Mouse (Mus musculus): ENCODE measurements around the gene Nsf.

Gene Nsf

DNA sequence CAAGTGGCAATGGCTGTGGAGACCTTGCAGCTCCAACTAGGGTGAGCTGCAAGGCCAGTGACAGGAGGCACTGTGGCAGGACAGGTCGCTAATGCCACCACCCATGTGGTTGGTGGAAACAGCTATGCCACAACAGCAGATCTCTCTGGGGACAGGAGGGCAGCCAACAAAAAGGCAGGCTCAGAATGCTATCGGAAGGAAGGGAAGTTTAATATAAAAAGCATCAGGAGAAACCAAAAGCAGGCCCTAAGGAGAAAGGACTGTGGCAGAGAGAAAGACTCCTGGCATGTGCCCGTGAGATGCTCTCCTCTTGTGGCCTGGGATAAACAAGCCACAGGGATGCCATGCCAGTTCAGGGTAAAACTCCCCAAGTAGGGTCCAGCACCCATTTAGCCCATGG lies 122.1 kb downstream of the Nsf start:
- DNase-seq (ENCODE audit: low spot score), result no peak

- DNase-seq (ENCODE audit: low spot score), result no peak
Observed at GRCm38 (mm10) chr11:103830476-103830875, 123.4 kb downstream of the Nsf start.

DNA sequence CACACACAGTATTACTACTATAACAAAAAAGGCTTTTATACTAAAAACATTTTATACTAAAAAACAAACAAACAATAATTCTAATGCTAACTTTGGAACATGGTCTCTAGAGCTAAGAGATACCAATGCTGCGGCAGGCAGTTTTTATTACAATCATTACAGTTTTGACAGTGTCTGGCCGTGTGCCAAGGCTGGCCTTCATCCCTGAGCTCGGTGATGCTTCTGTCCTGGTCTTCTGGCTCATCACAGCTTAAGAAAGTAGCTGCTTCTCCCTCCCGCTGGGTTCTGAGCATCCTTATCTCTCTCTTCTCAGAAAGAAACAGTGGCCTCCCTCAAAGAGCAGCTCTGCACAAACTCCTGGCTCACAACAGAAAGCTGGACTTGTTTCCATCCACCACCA lies 123.9 kb downstream of the Nsf start:
- DNase-seq (ENCODE audit: low spot score), result no peak

- DNase-seq (ENCODE audit: low spot score), result no peak
Observed at GRCm38 (mm10) chr11:103828866-103829265, 125.0 kb downstream of the Nsf start.

- no peak for DNase-seq (ENCODE audit: low spot score)
Observed at GRCm38 (mm10) chr11:103827201-103827600, 126.7 kb downstream of the Nsf start.

DNA sequence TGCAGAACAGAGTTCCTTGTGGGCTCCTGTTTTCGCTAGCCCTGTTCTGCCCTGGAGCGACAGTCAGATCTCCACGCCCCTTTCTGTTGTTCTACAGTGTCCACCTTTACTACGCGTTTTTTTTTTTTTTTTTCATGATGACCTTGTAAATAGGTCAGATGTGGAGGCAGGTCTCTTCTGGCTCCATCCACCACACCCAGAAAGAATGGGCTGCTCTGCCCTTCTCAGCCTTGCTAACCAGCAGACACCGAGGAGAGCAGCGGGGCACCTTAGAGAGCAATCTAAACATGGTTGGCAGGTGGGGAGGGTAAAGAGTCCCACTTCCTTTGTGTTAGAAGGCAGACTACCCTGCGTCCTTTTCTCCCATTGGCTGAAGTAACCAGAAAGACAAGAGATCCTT lies 137.1 kb downstream of the Nsf start:
- DNase-seq (ENCODE audit: low spot score), result no peak

DNA sequence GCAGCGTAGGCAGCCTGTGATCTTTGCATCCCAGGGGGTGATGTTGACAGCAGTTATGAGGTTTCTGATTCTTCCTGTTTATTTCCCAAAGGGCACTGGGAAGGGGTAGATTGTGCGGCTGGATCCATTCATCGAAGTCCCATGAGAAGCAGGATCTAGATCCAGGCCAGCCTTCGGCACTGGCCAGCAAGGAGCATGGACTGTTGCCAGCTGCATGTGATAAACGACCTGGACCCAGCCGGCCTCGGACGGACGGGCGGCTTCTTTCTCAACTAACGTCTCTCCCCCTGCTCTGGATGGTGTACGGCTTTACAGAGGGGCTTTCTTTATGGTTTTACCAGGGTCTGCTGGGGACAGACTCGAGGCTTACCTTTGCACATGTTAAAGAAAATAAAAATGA lies 137.9 kb downstream of the Nsf start:
- no peak for DNase-seq (ENCODE audit: low spot score)

- DNase-seq (ENCODE audit: low spot score), result peak; percentile 64
Observed at GRCm38 (mm10) chr11:103814808-103815207, 139.0 kb downstream of the Nsf start.

- no peak for DNase-seq (ENCODE audit: low spot score)
Observed at GRCm38 (mm10) chr11:103811246-103811645, 142.6 kb downstream of the Nsf start.

- DNase-seq (ENCODE audit: low spot score), result no peak
Observed at GRCm38 (mm10) chr11:103810631-103811030, 143.2 kb downstream of the Nsf start.

DNA sequence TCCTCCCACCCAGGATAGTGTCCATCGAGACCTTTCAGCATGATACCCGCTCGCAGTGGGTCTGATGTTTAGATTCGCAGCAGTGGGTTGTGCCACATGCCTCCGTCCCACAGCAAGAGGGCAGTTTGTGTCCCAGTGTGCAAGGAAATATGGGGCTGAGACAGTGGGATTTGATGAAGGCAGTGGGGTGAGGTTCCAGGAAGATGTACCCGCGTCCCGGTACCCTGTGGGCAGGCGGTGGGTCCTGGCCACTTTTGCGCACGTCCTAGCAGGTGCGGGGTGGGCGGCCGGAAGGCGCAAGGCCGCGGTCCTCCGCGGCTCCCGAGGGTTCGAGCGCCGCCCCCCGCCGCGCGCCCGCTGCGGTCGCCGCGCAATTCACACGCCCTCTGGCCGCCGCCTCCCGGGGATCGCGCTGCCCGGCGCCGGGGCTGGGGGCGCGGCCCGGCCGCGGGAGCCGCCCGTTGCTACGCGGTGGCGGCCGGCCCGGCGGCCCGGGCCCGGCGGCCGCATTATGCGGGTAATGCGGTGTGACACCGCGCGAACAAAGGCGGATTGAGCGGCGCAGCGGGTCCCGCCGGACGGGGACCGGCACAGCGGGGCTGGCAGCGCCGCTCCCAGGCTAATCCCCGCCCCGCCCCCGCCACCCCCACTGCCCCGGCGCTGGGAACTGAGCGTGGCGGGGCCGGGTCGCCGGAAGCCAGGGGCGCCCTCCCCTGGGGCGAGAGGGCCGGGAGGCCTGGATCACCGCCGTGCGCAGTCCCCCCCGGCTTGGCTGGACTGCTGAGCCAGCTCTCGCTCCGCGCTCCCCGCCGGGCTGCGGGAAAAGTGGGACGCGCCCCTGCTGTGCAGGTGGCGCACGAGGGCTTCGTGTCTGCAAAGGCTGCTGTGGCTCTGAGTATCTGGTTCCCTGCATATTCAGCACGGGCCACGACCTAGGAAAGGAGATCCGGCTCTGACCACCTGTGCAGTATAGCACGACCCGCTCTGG lies 144.0 kb downstream of the Nsf start:
- DNase-seq (ENCODE audit: low spot score), result peak; percentile 40

GRCm38 (mm10) chr11:103808771-103809610 lies 144.9 kb downstream of the Nsf start:
- no peak for DNase-seq (ENCODE audit: low spot score)

DNA sequence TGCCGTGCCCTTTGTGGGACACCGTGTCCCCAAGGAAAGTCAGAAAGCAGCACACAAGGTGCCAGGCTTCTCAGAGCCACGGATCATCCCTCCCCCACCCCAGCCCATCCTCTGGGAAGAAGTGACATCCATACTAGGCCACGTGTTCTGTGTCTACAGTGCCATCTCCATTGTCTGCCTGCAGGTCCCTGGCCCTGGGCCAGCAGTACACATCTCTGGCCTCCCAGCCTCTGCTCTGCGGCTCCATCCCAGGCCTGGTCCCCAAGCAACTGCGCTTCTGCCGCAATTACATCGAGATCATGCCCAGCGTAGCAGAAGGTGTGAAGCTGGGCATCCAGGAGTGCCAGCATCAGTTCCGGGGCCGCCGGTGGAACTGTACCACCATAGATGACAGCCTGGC lies 145.9 kb downstream of the Nsf start:
- DNase-seq (ENCODE audit: low spot score), result no peak

- DNase-seq (ENCODE audit: low spot score), result no peak
Observed at GRCm38 (mm10) chr11:103804804-103805203, 149.1 kb downstream of the Nsf start.

GRCm38 (mm10) chr11:103804126-103804525 lies 149.7 kb downstream of the Nsf start:
- no peak for DNase-seq (ENCODE audit: low spot score)

DNA sequence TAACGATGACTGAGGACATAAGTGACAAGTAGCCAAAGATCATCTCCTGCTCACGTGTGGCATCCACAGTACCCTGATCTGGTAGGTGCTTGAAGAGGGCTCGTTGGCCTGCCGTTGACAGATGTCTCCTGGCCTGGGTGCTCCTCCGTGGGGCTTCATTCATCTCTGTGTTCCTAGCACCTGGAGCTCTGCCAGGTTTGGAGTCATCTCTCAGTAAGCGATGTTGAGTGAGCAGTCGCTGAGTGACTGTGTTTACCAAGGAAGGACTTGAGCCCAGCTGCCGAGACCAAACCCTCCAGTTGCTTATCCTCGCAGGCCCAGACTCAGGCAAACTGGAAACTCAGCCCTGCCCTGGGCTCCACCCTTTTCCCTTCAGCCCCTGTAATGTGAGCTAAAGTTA lies 152.7 kb downstream of the Nsf start:
- DNase-seq (ENCODE audit: low spot score), result no peak

- no peak for DNase-seq (ENCODE audit: low spot score)
Observed at GRCm38 (mm10) chr11:103789951-103790350, 163.9 kb downstream of the Nsf start.

GRCm38 (mm10) chr11:103780152-103780551 lies 173.7 kb downstream of the Nsf start:
- no peak for DNase-seq (ENCODE audit: low spot score)

DNA sequence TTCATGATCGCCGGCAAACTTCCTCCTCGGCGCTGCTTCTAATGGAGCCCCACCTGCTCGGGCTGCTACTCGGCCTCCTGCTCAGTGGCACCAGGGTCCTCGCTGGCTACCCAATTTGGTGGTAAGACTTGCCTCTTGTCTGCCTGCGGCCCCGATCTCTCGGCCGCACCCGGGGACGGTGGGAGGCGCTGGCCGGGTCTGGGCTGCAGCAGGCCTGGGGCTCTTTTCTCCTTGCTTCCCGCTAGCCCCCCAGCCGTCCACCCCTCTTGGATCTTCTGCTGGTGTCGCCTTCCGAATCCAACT lies 179.7 kb downstream of the Nsf start:
- DNase-seq (ENCODE audit: low spot score), result no peak

- DNase-seq (ENCODE audit: low spot score), result peak; percentile 36
Observed at GRCm38 (mm10) chr11:103773387-103774227, 180.2 kb downstream of the Nsf start, which contains the start of gene Wnt3. Wnt3 (plus strand) TSS chr11:103774150.

DNA sequence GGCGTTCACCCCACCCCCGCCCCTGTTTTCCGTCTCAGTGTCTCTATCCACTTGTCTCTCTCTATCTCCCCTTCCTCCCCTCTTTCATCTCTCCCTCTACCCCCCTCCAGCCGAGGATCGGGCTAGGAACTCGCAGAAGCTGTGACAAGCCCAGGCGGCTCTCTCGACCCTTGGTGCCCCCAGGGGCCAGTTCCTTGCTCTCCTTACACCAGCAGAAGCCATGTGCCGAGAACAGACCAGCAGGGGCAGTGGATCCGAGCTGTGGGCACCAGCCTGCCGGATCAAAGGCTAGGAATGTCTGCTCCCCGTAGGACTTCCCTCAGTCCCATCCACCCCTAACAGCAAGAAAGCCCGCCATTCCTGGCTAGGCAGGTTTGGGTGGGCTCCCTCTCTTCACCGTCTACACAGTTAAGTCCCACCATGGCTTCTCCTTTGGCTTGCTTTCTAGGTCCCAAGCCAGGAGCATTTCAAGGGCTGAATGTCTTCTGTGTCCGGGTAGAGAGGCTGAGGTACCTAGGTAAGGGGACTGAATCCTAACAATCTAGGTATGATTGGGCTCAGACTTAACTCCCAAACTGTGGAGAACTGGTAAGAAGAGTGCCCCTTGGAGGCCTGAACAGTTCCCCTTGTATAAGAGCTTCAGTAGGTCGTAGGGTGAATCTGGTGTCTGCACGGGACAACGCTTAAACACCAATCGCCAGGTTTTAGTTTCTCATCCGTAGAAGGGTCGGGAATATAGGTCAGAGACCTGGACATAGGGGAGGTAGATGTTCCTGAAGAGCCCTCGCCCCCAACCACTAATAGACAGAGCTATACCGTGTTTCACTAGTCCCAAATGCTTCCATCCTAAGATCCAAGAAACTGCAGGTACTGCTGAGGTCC lies 181.1 kb downstream of the Nsf start:
- no peak for DNase-seq (ENCODE audit: low spot score)

Data from yolk sac, embryonic 10.5 days (tissue).